Mouse (Mus musculus): Measurements from ENCODE around the gene Knstrn.

DNA sequence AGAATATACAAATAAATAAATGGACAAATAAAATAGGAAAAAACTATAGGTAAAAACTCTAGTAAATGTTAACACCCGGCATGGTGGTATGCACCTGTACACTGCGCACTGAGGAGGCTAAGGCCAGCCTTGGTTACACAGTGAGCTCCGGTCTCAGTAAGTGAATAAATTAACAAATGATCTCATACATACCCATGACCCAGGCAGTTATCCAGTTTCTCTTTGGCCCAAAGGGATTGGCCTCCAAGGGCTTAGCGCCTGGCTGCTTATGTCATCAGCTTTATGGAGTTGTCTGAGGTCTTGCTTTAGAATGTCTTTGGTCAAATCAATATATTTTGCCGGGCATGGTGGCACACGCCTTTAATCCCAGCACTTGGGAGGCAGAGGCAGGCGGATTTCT lies 30.1 kb upstream of the Knstrn start:
- TF ChIP-seq CTCF (conservative IDR thresholded peaks at IDR 0.05 in 1 of 2, IDR thresholded peaks at IDR 0.05 in 1 of 2; ENCODE audit: low read depth in 2 of 2, low read length in 2 of 2) = no peak
- no peak for TF ChIP-seq POLR2A (IDR thresholded peaks at IDR 0.05; ENCODE audit: low read depth, low read length)
- TF ChIP-seq USF2 (conservative IDR thresholded peaks at IDR 0.05; ENCODE audit: low read depth, low read length) = no peak
- TF ChIP-seq RAD21 (IDR thresholded peaks at IDR 0.05; ENCODE audit: low read depth, low read length) = no peak
- TF ChIP-seq JUND (conservative IDR thresholded peaks at IDR 0.05; ENCODE audit: low read depth, low read length) = no peak
- TF ChIP-seq MAFK (IDR thresholded peaks at IDR 0.05; ENCODE audit: insufficient replicate concordance, low read length) = no peak
- TF ChIP-seq UBTF (IDR thresholded peaks at IDR 0.05; ENCODE audit: low read depth, low read length) = no peak
- TF ChIP-seq GABPA (IDR thresholded peaks at IDR 0.05; ENCODE audit: insufficient replicate concordance, low read depth, low read length) = no peak
- no peak for TF ChIP-seq SMC3 (IDR thresholded peaks at IDR 0.05; ENCODE audit: low read depth, low read length)
- TF ChIP-seq ZNF384 (IDR thresholded peaks at IDR 0.05; ENCODE audit: low read depth, low read length) = no peak
- TF ChIP-seq MAX (IDR thresholded peaks at IDR 0.05; ENCODE audit: low read length) = no peak
- TF ChIP-seq USF1 (IDR thresholded peaks at IDR 0.05; ENCODE audit: low read depth, low read length) = no peak

Measured in CH12.LX (cell line).